In the genomic region with DNA sequence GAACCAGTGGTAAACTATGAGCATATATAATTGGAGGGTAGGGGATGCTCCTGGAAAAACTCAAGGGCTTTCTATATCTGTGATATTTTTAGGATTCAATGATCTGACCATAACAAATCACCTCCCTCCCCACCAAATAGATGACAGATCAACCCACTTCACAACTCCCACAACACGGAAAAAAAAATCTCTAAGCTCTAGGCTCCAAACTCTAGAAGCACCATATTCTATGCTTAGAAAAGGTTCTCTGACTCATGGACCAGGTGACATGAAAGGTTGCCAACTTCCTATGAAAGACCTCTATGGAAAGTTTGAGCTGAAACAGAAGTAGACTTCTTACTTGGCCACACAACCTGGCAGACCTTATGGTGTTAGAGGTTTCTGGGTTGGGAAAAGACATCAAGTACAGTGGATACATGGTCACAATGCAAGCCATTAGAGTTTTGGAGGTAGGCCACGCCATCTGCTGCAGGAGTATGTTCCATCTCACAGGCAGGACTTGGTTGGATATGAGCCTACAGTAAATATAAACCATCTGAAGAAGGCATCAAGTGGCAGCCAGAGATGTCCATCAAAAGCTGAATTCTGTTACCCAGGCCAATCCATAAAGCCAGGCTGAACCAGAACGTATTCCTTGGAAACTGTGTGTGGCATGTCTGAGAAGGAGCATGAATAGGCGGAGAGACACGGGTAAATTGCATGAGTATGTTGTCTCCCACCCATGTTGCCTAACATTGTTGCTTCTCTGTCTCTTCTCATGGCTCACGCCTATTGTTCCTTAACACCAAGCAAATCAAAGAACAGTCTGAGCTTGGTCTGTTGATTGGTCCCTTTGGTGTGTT, we compare ENCODE assay signal across 13 mouse cellular contexts.
DNase-seq lines count a peak whose midpoint lies in the region; ATAC-seq and TF ChIP-seq lines count a peak whose summit lies in the region.
"Had no signal": no experiment of that assay in that cellular context is flagged by ENCODE, and none has a peak within 500 bp of the region (broad histone marks: within the 10 kb centered on the region; RNA-seq: fewer than 3 reads in every experiment).

No protein-coding gene starts in this region.

- H3K4me2 ChIP-seq in heart, embryonic 11.5 days = no peak overlapping the region
- H3K4me2 ChIP-seq: liver, embryonic 15.5 days had no signal

- no peaks in the 10 kb centered on the region for H3K27me3 ChIP-seq in heart, embryonic 11.5 days (ENCODE audit: control insufficient read depth, insufficient read depth, low read length)
- H3K27me3 ChIP-seq: liver, embryonic 15.5 days had no signal

- H3K9me3 ChIP-seq in heart, embryonic 11.5 days (replicated peaks; ENCODE audit: control insufficient read depth, low read length) = no peaks in the 10 kb centered on the region
- H3K9me3 ChIP-seq: liver, embryonic 15.5 days had no signal

- no peak for TF ChIP-seq CTCF in lung, adult 2 months (IDR thresholded peaks at IDR 0.05; ENCODE audit: insufficient read depth, low read length)

- DNase-seq in heart, adult 11 months = peak; percentile 51
- DNase-seq in cerebellum, adult 18-20 months = peak; percentile 80 to 85
- DNase-seq in layer of hippocampus, adult 8-10 months (ENCODE audit: low spot score in 2 of 2) = peak; percentile 17 to 23
- peak; percentile 25 for DNase-seq in right cerebral cortex, postnatal 25 days
- no peak for DNase-seq in lung, postnatal 36 days
- DNase-seq in lung, adult 2 months = no peak
- DNase-seq: gastrocnemius, postnatal 25 days; retina, postnatal 1 day had no signal

- 78% methylated on average over 6 of the region's 6 CpGs for WGBS in heart, embryonic 11.5 days (ENCODE audit: insufficient replicate concordance)
- WGBS in lung, adult 2 months = 70% methylated on average over 6 of the region's 6 CpGs

- ATAC-seq in heart, embryonic 11.5 days (replicated peaks; ENCODE audit: insufficient number of reproducible peaks, low FRiP score, low TSS enrichment) = no peak
- ATAC-seq: CD4-positive, CD25-positive, alpha-beta regulatory T cell, adult 4 months; inflammation-experienced regulatory T-cells, adult 6 months had no signal

- no peak overlapping the region for H3K27ac ChIP-seq in heart, embryonic 11.5 days (ENCODE audit: low read depth, low read length)
- H3K27ac ChIP-seq: kidney, postnatal 0 days; liver, embryonic 15.5 days had no signal

- H3K4me3 ChIP-seq in heart, embryonic 11.5 days (ENCODE audit: low read depth, low read length) = no peak overlapping the region
- no peak overlapping the region for H3K4me3 ChIP-seq in lung, adult 2 months (replicated peaks; ENCODE audit: extremely low read depth, low read depth, low read length)
- H3K4me3 ChIP-seq: liver, embryonic 15.5 days had no signal

- no peaks in the 10 kb centered on the region for H3K4me1 ChIP-seq in heart, embryonic 11.5 days (ENCODE audit: control insufficient read depth, insufficient read depth, low read length)
- no peaks in the 10 kb centered on the region for H3K4me1 ChIP-seq in lung, adult 2 months (ENCODE audit: control insufficient read depth, insufficient read depth, low read length)
- H3K4me1 ChIP-seq: liver, embryonic 15.5 days had no signal

- TF ChIP-seq POLR2A in lung, adult 2 months (IDR thresholded peaks at IDR 0.05; ENCODE audit: borderline replicate concordance, extremely low read depth, low read depth, low read length) = no peak

- H3K9ac ChIP-seq in heart, embryonic 11.5 days (ENCODE audit: low read depth, low read length) = no peak overlapping the region
- H3K9ac ChIP-seq: liver, embryonic 15.5 days had no signal

- no peaks in the 10 kb centered on the region for H3K36me3 ChIP-seq in heart, embryonic 11.5 days (ENCODE audit: control insufficient read depth, insufficient read depth, low read length)
- H3K36me3 ChIP-seq: liver, embryonic 15.5 days had no signal

Comparison
In these comparisons a context has a peak if more than half of its experiments do, and no peak if none do; other contexts are left out.
1. DNase-seq: peak in heart, adult 11 months (single experiment), cerebellum, adult 18-20 months (2 of 2), layer of hippocampus, adult 8-10 months (2 of 2) and right cerebral cortex, postnatal 25 days (single experiment); none in lung, postnatal 36 days (single experiment) and lung, adult 2 months (single experiment).